Mouse (Mus musculus) E14TG2a.4 (cell line): ENCODE data around the gene Foxp1.

Experiments
- CTCF ChIP-seq: conservative IDR thresholded peaks from 2 replicates; pipeline ENCODE4 v1.5.1; 2014; ENCODE audit warnings: low read length
- NANOG ChIP-seq: IDR thresholded peaks from 2 replicates; pipeline ENCODE4 v1.6.1; 2014; ENCODE audit warnings: borderline replicate concordance, low read length, mixed read lengths
- POU5F1 ChIP-seq: IDR thresholded peaks from 2 replicates; pipeline ENCODE4 v1.6.1; 2014; ENCODE audit warnings: low read length, borderline replicate concordance

- TF ChIP-seq POU5F1: no peak
- no peak for TF ChIP-seq CTCF
- peak; percentile 46; the same call in 1 of the 2 replicates for TF ChIP-seq NANOG
Measured at GRCm38 (mm10) chr6:99028989-99029305, 493.6 kb downstream of the Foxp1 start.
